Mouse (Mus musculus): ENCODE results near the gene Ren1.
A peak's percentile ranks its signal among the peaks of the same experiment; 100 is the strongest.

The Ren1 gene

GRCm38 (mm10) chr1:133379254-133379985 lies 29.1 kb downstream of the Ren1 start:
- DNase-seq = no peak

DNA sequence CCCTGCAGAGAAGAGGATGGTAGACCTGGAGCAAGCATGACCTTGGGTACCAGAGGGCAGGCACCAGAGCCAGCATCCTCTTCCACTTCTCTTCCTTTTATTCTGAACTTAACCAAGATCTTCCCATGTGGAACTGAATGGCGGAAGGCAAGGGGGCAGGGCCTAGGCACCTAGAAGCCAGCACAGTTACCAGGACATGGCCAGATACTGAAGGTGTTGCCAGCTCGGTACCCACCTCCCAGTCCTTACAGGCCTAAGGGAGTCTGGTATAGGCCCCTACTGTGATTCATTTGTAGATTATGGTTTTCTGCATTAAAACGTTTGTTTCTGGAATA lies 29.6 kb downstream of the Ren1 start:
- no peak for DNase-seq

DNA sequence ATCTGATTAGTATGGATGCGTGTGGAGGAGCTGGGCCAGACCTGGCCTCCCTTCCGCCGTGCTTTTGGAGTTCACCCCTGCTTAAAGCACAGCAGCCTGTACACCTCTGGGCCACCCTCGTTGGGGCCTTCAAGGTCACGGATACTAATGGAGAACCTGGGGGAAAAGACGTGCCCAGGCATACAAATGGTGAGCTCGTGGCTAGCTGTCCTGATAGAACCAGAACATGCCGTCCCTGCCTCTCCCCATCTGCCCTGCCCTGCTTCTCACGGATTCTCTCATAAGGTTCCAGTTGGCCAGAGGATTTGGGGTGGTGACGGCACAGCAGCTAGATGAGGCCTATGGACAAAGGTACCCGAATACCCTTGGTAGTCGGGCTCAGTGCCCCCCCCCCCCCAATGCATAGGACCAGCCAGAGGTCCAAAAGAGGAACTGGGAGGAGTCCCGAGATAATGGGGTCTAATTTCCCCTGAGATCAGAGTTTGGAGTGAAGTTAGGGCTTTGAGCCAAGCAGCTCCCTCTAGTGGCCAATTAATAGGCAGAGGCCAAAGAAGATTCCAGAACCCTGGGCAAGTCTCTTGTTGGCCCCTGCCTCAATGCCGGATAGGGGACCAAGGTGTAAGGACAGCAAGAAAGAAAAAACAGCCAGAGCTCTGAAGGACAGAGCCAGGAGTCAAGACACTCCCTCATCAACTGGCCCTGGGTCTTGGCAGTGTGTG lies 30.2 kb downstream of the Ren1 start:
- peak; percentile 75 for DNase-seq

DNA sequence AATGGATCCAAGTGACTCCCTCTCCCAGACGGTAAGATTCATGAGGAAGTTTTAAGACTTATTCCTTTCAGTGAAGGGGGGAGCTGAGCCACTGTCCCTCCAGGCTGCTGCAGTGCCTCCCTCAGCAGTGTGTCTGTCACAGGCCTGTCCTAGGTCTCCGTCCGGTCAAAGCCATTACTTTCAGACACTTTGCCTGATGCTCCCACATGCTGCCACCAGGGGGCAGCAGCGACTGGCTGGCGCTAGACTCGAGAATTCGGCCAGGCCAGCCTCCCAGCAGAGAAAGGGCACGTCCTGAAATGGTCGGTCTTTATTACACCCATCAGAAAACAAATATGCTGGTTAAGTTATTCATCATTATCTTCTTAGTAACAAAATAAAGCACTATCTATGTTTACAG lies 31.7 kb downstream of the Ren1 start:
- peak; percentile 44 for DNase-seq

- DNase-seq = no peak
Measured at GRCm38 (mm10) chr1:133382552-133383155, 32.3 kb downstream of the Ren1 start.

GRCm38 (mm10) chr1:133383157-133383783 lies 33.0 kb downstream of the Ren1 start:
- DNase-seq = no peak

GRCm38 (mm10) chr1:133385506-133385905 lies 35.2 kb downstream of the Ren1 start:
- peak; percentile 86 for DNase-seq

DNA sequence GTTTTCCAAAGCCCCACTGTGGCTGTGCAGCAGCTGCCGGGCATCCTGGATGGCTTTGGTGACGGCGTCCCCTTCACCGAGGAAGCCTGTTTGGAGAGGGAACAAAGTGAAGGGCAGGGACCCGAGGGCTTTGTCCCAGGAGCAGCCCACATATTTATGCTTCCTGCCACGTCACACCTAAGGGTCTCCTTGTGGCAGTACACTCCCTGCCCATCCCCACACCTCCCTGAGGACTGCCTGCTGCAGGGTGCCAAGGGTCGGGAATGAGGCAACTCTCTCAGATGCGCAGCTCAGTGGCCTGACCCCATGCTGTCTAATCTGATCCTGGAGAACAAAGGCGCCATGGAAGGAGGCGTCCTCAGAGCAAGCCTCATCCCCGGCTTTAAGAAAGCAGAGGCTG lies 35.9 kb downstream of the Ren1 start:
- DNase-seq = no peak

- DNase-seq = no peak
Measured at GRCm38 (mm10) chr1:133387539-133388268, 37.4 kb downstream of the Ren1 start.

DNA sequence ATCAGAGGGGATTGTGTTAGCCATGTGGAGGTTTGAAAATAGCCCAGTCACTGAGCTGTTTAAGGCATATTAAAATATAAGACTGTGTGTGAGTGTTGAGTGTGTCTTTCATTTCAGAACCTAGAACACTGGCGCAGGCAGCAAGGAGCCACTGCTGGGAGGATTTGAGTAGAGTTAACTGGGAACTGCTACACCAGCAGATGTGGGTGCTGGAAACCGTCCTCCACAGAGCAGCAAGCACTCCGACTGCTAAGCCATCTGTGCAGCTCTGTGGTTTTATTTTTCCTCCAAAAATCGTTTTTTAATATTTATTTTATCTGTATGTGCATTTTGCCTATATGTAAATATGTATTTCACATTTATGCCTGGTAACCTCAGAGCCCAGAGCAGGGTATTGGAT lies 44.4 kb downstream of the Ren1 start:
- no peak for DNase-seq

DNA sequence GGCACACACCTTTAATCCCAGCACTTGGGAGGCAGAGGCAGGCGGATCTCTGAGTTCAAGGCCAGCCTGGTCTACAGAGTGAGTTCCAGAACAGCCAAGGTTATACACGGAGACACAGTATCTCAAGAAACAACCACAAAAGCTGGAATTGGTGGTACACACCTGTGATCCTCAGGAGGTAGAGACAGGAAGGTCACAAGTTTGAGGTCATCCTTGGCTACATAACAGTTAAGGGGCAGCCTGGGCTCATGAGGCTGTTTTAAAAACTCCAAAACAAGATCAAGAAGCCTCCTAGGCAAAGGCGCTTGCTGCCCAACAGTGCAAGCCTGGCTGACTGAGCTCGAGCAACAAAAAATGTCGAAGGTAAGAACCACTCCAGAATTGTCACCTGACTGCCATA lies 46.4 kb downstream of the Ren1 start:
- DNase-seq = no peak

GRCm38 (mm10) chr1:133397094-133397482 lies 46.8 kb downstream of the Ren1 start:
- no peak for DNase-seq

- peak; percentile 70 for DNase-seq
Measured at GRCm38 (mm10) chr1:133397483-133398237, 47.4 kb downstream of the Ren1 start.

DNA sequence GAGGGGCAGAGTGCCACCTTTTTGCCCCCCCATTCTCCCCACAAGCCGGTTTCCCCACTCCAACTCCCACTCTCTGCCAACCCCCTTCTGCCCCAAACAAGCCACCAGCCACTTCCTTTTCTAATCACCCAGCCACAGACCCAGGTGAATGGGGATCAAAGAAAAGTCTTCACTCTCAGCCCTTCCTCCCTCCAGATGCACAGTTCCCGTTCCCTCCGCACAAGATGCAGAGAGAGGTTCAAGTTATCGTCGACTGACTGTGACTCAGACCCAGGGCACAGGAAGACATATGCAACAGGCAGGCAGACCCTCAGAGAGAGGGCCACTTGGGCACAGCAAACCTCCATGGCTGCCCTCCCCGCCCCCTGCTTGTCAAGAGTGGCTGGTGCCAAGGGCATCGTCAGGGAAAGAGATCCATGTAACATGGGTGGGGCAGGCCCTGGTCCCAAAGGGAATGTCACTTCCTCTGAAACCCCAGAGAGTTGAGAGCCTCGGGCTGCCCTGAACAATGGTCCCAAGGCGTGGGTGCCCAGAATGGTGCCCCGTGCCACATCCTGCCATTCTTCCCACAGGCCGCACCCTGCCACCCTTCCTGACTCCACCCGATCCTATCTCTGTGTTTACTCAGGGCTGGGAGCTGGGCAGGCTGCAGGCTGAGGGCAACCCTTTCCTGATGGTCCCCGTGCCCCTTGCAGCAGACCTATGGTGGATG lies 49.9 kb downstream of the Ren1 start:
- DNase-seq = peak; percentile 46

- no peak for DNase-seq
Measured at GRCm38 (mm10) chr1:133404005-133404404, 53.7 kb downstream of the Ren1 start.

GRCm38 (mm10) chr1:133406614-133407013 lies 56.3 kb downstream of the Ren1 start:
- no peak for DNase-seq

- peak; percentile 50 for DNase-seq
Measured at GRCm38 (mm10) chr1:133407436-133407835, 57.1 kb downstream of the Ren1 start.

DNA sequence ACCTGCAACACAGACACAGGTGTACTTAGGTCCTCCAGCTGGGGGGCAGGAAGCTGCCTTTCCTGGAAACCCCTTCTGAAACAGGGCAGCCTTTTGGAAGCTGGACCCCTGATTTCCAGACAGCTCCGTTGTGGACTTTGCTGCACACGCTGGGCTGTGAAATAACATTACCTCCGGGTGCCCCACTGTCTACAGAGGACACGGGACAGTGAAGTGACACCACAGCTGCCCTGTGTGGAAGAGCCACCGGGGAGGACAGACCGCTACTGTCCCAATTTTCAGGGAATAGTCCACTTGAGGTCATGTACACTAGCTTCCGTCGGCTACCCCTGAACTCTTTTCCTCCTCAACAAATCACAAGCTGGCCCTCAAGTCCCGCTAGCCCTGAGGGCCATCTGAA lies 58.0 kb downstream of the Ren1 start:
- DNase-seq = no peak

- no peak for DNase-seq
Measured at GRCm38 (mm10) chr1:133408880-133409516, 58.7 kb downstream of the Ren1 start.

- DNase-seq = peak; percentile 71
Measured at GRCm38 (mm10) chr1:133409786-133410185, 59.5 kb downstream of the Ren1 start.
